Mouse (Mus musculus) MEL (cell line): Measurements from ENCODE around the gene Grip2. TPM values are rescaled to one million over a fixed set of nuclear protein-coding genes. Genes with fewer than 3 reads are reported as not detected.

Experiments used
- DNase-seq: peaks from one replicate; pipeline ENCODE4 v3.0.0; 2011; ENCODE audit warnings: low read depth, low spot score
- H3K27ac ChIP-seq: 2 replicates; pipeline ENCODE4 v1.5.1; 2012; ENCODE audit warnings: low read depth, mild to moderate bottlenecking, control low read depth, low read length, moderate library complexity; ENCODE audit not compliant: control insufficient read depth
- H3K27me3 ChIP-seq, 2 experiments: fragments of 150-350 bp in 1 of 2; sonication (generic) in 1 of 2; 2 replicates each; pipeline ENCODE4 v1.6.1; 2012; ENCODE audit warnings: low read length in 2 of 2, mild to moderate bottlenecking in 2 of 2, improper control_type of control experiment in 1 of 2, moderate library complexity in 1 of 2; ENCODE audit not compliant: insufficient read depth in 2 of 2, control insufficient read depth in 1 of 2
- H3K36me3 ChIP-seq, 2 experiments: 2 replicates each; pipeline ENCODE4 v1.6.1; 2012 to 2014; ENCODE audit warnings: low read length in 2 of 2, improper control_type of control experiment in 1 of 2, inconsistent platforms in 1 of 2, mild to moderate bottlenecking in 1 of 2; ENCODE audit not compliant: insufficient read depth in 2 of 2, control insufficient read depth in 1 of 2
- H3K4me1 ChIP-seq, 2 experiments: fragments of 150-350 bp in 1 of 2; sonication (generic) in 1 of 2; 2 replicates each; pipeline ENCODE4 v1.6.1; 2012; ENCODE audit warnings: low read length in 2 of 2, improper control_type of control experiment in 1 of 2, mild to moderate bottlenecking in 1 of 2; ENCODE audit not compliant: insufficient read depth in 2 of 2, control insufficient read depth in 1 of 2
- H3K4me3 ChIP-seq, 2 experiments: fragments of 150-350 bp in 1 of 2; sonication (generic) in 1 of 2; 2 replicates each; pipeline ENCODE4 v1.5.1; 2012; ENCODE audit warnings: low read depth in 2 of 2, low read length in 2 of 2, mild to moderate bottlenecking in 2 of 2, moderate library complexity in 2 of 2, control low read depth in 1 of 2, improper control_type of control experiment in 1 of 2; ENCODE audit not compliant: control insufficient read depth in 1 of 2, insufficient read depth in 1 of 2
- H3K79me2 ChIP-seq: 2 replicates; pipeline ENCODE4 v1.6.1; 2012; ENCODE audit warnings: mild to moderate bottlenecking, low read length, moderate library complexity; ENCODE audit not compliant: control insufficient read depth, poor library complexity, insufficient read depth
- H3K9ac ChIP-seq: 2 replicates; pipeline ENCODE4 v1.6.1; 2012; ENCODE audit warnings: low read depth, mild to moderate bottlenecking, control low read depth, low read length, moderate library complexity; ENCODE audit not compliant: control insufficient read depth, poor library complexity, severe bottlenecking
- H3K9me3 ChIP-seq: fragments of 150-350 bp; sonication (generic); replicated peaks from 2 replicates; pipeline ENCODE4 v1.6.1; 2012; ENCODE audit warnings: mild to moderate bottlenecking, low read length, improper control_type of control experiment, moderate library complexity; ENCODE audit not compliant: insufficient read depth
- CHD2 ChIP-seq: IDR thresholded peaks from 2 replicates; pipeline ENCODE4 v1.6.1; 2011; ENCODE audit warnings: low read length, improper control_type of control experiment
- CTCF ChIP-seq, 3 experiments: IDR thresholded peaks in 2 of 3; conservative IDR thresholded peaks in 1 of 3; 2 replicates each; pipeline ENCODE4 v1.5.1; 2011 to 2012; ENCODE audit warnings: low read length in 3 of 3, low read depth in 2 of 3, mild to moderate bottlenecking in 2 of 3, improper control_type of control experiment in 1 of 3, inconsistent platforms in 1 of 3, mixed read lengths in 1 of 3, moderate library complexity in 1 of 3; ENCODE audit not compliant: control insufficient read depth in 1 of 3, insufficient read depth in 1 of 3, poor library complexity in 1 of 3, severe bottlenecking in 1 of 3
- ELF1 ChIP-seq: IDR thresholded peaks from 2 replicates; pipeline ENCODE4 v1.6.1; 2014; ENCODE audit warnings: low read depth, mild to moderate bottlenecking, inconsistent platforms, low read length, improper control_type of control experiment, moderate library complexity
- EP300 ChIP-seq, 2 experiments: IDR thresholded peaks; 2 replicates each; pipeline ENCODE4 v1.6.1; 2011; ENCODE audit warnings: improper control_type of control experiment in 2 of 2, low read length in 2 of 2, low read depth in 1 of 2, mild to moderate bottlenecking in 1 of 2
- ETS1 ChIP-seq: IDR thresholded peaks from 2 replicates; pipeline ENCODE4 v1.6.1; 2012; ENCODE audit warnings: low read depth, mild to moderate bottlenecking, inconsistent platforms, low read length, improper control_type of control experiment, moderate library complexity
- GABPA ChIP-seq: IDR thresholded peaks from 2 replicates; pipeline ENCODE4 v1.6.1; 2012; ENCODE audit warnings: low read depth, mild to moderate bottlenecking, inconsistent platforms, low read length, improper control_type of control experiment, moderate library complexity
- GATA1 ChIP-seq: IDR thresholded peaks from 2 replicates; pipeline ENCODE4 v1.6.1; 2011; ENCODE audit warnings: low read depth, low read length, improper control_type of control experiment
- HCFC1 ChIP-seq: IDR thresholded peaks from 2 replicates; pipeline ENCODE4 v1.6.1; 2012; ENCODE audit warnings: low read depth, mild to moderate bottlenecking, inconsistent platforms, low read length, improper control_type of control experiment, moderate library complexity
- JUND ChIP-seq: IDR thresholded peaks from 2 replicates; pipeline ENCODE4 v1.6.1; 2011; ENCODE audit warnings: low read depth, mild to moderate bottlenecking, improper control_type of control experiment, low read length
- KAT2A ChIP-seq: conservative IDR thresholded peaks from 2 replicates; pipeline ENCODE4 v1.6.1; 2012; ENCODE audit warnings: low read depth, low read length, improper control_type of control experiment, inconsistent platforms
- MAFK ChIP-seq: IDR thresholded peaks from 2 replicates; pipeline ENCODE4 v1.6.1; 2011; ENCODE audit warnings: low read depth, mild to moderate bottlenecking, low read length, improper control_type of control experiment, borderline replicate concordance
- MAZ ChIP-seq: IDR thresholded peaks from 2 replicates; pipeline ENCODE4 v1.6.1; 2012; ENCODE audit warnings: low read depth, mild to moderate bottlenecking, inconsistent platforms, low read length, improper control_type of control experiment
- MEF2A ChIP-seq: IDR thresholded peaks from 2 replicates; pipeline ENCODE4 v1.6.1; 2014; ENCODE audit warnings: low read depth, mild to moderate bottlenecking, inconsistent platforms, low read length, improper control_type of control experiment; ENCODE audit not compliant: poor library complexity, insufficient replicate concordance, severe bottlenecking; ENCODE audit errors: extremely low read depth
- MXI1 ChIP-seq: IDR thresholded peaks from 2 replicates; pipeline ENCODE4 v1.6.1; 2011; ENCODE audit warnings: mild to moderate bottlenecking, low read depth, low read length, improper control_type of control experiment
- NRF1 ChIP-seq: IDR thresholded peaks from 2 replicates; pipeline ENCODE4 v1.6.1; 2014; ENCODE audit warnings: low read depth, mild to moderate bottlenecking, inconsistent platforms, low read length, improper control_type of control experiment, moderate library complexity; ENCODE audit not compliant: poor library complexity, insufficient read depth, severe bottlenecking
- POLR2AphosphoS5 ChIP-seq: IDR thresholded peaks from 2 replicates; pipeline ENCODE4 v1.6.1; 2012; ENCODE audit warnings: low read depth, borderline replicate concordance, mild to moderate bottlenecking, inconsistent platforms, low read length, moderate library complexity, mixed read lengths
- RCOR1 ChIP-seq: IDR thresholded peaks from 2 replicates; pipeline ENCODE4 v1.6.1; 2012; ENCODE audit warnings: low read depth, mild to moderate bottlenecking, inconsistent platforms, low read length, improper control_type of control experiment
- SIN3A ChIP-seq: IDR thresholded peaks from 2 replicates; pipeline ENCODE4 v1.6.1; 2012; ENCODE audit warnings: low read length, improper control_type of control experiment, inconsistent platforms
- SMC3 ChIP-seq: IDR thresholded peaks from 2 replicates; pipeline ENCODE4 v1.6.1; 2011; ENCODE audit warnings: low read depth, low read length, improper control_type of control experiment
- TCF12 ChIP-seq: IDR thresholded peaks from 2 replicates; pipeline ENCODE4 v1.6.1; 2014; ENCODE audit warnings: low read depth, mild to moderate bottlenecking, inconsistent platforms, low read length, improper control_type of control experiment, moderate library complexity
- ZKSCAN1 ChIP-seq: IDR thresholded peaks from 2 replicates; pipeline ENCODE4 v1.6.1; 2012; ENCODE audit warnings: low read depth, mild to moderate bottlenecking, inconsistent platforms, low read length, improper control_type of control experiment, moderate library complexity
- ZMIZ1 ChIP-seq: IDR thresholded peaks from 2 replicates; pipeline ENCODE4 v1.6.1; 2012; ENCODE audit warnings: low read depth, mild to moderate bottlenecking, inconsistent platforms, low read length, improper control_type of control experiment, moderate library complexity
- polyA plus RNA-seq, 2 experiments: library from polyadenylated mRNA; stranded (reverse) in 1 of 2; unstranded in 1 of 2; fragments of >175 nt in 1 of 2; fragments of >200 nt in 1 of 2; gene quantifications; 2 replicates each; pipeline versions ENCODE4 v1.2.1 to v1.2.4; 2012; ENCODE audit warnings: low replicate concordance in 2 of 2, low read depth in 1 of 2; ENCODE audit not compliant: insufficient read length in 2 of 2, insufficient read depth in 1 of 2, missing spikeins in 1 of 2
- total RNA-seq: library from RNA; depleted of rRNA; stranded (reverse); fragments of 300-350 nt; gene quantifications from 2 replicates; pipeline ENCODE4 v1.2.3, GENCODE M21; 2012

Gene Grip2
- total and polyA plus RNA-seq, 3 experiments = not detected

GRCm38 (mm10) chr6:91715023-91715422, 112.0 kb downstream of the Grip2 start:
- TF ChIP-seq TCF12 = no peak
- no peak for TF ChIP-seq CTCF (IDR thresholded peaks at IDR 0.05 in 2 of 3, conservative IDR thresholded peaks at IDR 0.05 in 1 of 3; ENCODE audit: control insufficient read depth in 1 of 3, insufficient read depth in 1 of 3, low read depth in 2 of 3, low read length in 3 of 3, poor library complexity in 1 of 3, severe bottlenecking in 1 of 3)
- no peak for TF ChIP-seq MEF2A
- no peak for TF ChIP-seq MAFK
- TF ChIP-seq JUND = no peak
- TF ChIP-seq ELF1 = no peak
- TF ChIP-seq MAZ = no peak
- Histone ChIP-seq H3K36me3 (peaks cover 3 to 12% of the 10 kb centered on the region in 2 experiments), H3K9ac (no peak overlapping the region), H3K4me3 (no peak overlapping the region), H3K27me3 (no peaks in the 10 kb centered on the region), H3K9me3 (no peaks in the 10 kb centered on the region), H3K27ac (no peak overlapping the region), H3K4me1 (peaks cover 6 to 21% of the 10 kb centered on the region in 2 experiments), H3K79me2 (no peaks in the 10 kb centered on the region)
- no peak for DNase-seq

GRCm38 (mm10) chr6:91713370-91713896, 113.6 kb downstream of the Grip2 start:
- TF ChIP-seq GATA1 (no peak), HCFC1 (no peak), GABPA (no peak), MAZ (no peak)
- Histone ChIP-seq H3K27me3 (no peaks in the 10 kb centered on the region), H3K79me2 (0 out of 2 replicates have a peak, but pooled peaks cover 3% of the 10 kb centered on the region), H3K4me1 (peaks cover 6 to 21% of the 10 kb centered on the region in 2 experiments), H3K9ac (no peak overlapping the region), H3K9me3 (no peaks in the 10 kb centered on the region), H3K27ac (peak overlapping the region; percentile 47), H3K4me3 (no peak overlapping the region), H3K36me3 (peaks cover 3 to 12% of the 10 kb centered on the region in 2 experiments)
- no peak for DNase-seq

- TF ChIP-seq ZMIZ1 (no peak), MAFK (no peak), KAT2A (no peak), SIN3A (0 out of 2 replicates have a peak, but pooled peaks have one; percentile 15), CHD2 (peak; percentile 52; the same call in 1 of the 2 replicates), HCFC1 (no peak), EP300 (IDR thresholded peaks at IDR 0.05; ENCODE audit: low read depth in 1 of 2, low read length in 2 of 2) (peak; percentile 30 to 55; a peak in 3 of 4 replicates), POLR2AphosphoS5 (no peak), MXI1 (0 out of 2 replicates have a peak, but pooled peaks have one; percentile 32), NRF1 (peak; percentile 72), SMC3 (no peak), ZKSCAN1 (no peak), MAZ (0 out of 2 replicates have a peak, but pooled peaks have one; percentile 54), ETS1 (peak; percentile 85), RCOR1 (no peak)
- TF ChIP-seq, all 39 proteins: peak for 7
- H3K9me3 ChIP-seq = no peaks in the 10 kb centered on the region
- no peak overlapping the region for H3K9ac ChIP-seq
- peak; percentile 85 for DNase-seq
- peaks cover 6 to 21% of the 10 kb centered on the region in 2 experiments for H3K4me1 ChIP-seq
- H3K36me3 ChIP-seq = peaks cover 6 to 12% of the 10 kb centered on the region in 2 experiments
- no peak overlapping the region for H3K4me3 ChIP-seq
- H3K27me3 ChIP-seq = no peaks in the 10 kb centered on the region
- H3K27ac ChIP-seq = peak overlapping the region; percentile 47
- 0 out of 2 replicates have a peak, but pooled peaks cover 3% of the 10 kb centered on the region for H3K79me2 ChIP-seq
Measured at GRCm38 (mm10) chr6:91712855-91713331, 114.2 kb downstream of the Grip2 start.
